Mouse (Mus musculus) B cell, adult 2 months (primary cell): Measurements from ENCODE around the gene Sema7a.

Experiments used
- DNase-seq, 2 experiments: peaks; one replicate each; pipeline ENCODE4 v3.0.0; 2022

Sema7a gene

DNA sequence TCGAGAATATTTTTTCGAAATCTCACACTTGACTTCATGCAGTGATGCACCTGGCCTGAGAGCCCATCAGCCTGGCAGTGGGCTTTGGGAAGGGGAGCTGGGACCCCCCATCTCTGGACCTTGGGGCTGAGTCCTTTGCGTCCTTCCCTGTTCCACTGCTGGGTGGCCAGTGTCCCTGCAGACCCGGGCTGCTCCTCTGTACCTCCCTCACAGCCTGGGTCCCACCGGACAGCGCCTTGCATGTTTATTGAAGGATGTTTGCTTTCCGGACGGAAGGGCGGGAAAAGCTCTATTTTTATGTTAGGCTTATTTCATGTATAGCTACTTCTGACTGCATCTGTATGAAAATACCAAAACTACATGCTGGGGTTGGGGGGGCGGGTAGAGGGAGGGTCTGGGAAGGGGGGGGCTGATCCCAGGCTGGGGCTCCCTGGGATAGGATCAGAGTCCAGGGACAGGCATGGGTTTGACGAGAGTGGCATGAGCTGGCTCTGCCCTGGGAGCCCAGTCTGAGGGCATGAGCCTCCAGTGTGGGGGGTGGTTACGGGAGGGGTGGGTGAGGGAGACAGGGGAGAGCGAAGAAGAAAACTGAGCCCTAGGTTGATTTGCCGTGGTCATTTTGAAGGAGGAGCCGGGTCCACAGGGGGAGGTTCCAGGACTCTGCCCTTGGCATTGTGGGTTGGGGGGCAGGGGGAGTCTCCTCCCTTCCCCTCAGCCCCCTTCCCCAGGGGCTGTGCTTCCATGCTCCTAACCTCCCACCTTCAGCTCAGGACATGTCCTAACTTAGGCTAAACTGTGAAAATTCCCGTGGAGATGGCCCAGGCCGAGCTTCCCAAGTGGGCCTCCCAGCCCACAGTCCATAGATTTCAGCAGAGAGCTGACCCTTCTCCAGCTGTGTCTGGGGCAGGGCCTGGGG, 22.2 kb downstream of the Sema7a start:
- no peak for DNase-seq

DNA sequence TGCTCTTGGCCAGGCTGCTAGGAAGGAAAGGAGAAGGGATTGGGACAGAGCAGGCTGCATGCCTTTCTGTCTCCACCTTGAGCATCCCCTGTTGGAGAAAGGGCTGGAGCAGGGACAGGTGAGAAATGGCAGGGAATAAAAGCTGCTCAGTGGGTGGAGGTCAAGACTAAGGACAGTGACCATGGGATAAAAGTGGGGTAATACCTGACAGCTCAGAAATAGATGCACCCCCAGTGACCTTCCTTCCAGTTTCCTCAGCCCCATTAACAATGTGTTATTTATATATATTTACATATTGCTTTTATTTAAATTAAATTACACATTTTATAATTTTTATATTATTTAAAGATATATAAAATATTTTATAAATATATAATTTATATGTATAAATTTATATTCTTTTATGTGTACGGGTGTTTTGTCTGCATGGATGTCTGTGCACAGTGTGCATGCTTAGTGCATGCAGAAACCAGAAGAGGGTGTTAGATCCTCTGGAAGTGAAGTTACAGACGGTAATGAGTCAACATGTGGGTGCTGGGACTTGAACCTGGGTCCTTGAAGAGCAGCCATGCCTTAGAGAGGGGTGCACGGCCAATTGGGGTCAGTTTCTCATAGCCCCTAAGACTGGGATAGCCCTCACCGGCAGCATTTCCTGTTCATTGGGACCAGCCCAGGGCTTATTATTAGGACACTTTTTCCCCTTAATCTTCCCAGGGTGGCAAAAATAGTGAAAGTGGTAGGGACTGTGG, 23.5 kb downstream of the Sema7a start:
- DNase-seq: no peak

DNA sequence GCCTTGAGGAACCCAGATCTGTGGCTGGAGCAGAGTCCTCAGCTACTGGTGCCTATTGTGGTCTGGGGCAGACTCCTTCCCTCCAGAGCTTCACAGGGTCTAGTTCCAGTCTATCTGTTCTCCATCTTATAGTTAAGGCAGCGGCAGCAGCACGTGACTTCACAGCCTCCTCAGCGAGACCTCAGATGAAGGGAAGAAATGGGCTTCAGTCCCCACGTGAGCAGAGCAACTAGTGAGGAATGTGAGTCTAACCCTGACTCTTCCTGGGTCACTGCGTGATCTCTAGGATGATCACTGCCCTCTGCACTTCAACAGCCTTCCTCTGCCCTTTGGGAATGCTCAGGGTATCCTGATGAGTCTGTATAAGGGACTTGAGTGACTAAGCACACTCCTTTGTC, 24.1 kb downstream of the Sema7a start:
- DNase-seq: no peak

DNA sequence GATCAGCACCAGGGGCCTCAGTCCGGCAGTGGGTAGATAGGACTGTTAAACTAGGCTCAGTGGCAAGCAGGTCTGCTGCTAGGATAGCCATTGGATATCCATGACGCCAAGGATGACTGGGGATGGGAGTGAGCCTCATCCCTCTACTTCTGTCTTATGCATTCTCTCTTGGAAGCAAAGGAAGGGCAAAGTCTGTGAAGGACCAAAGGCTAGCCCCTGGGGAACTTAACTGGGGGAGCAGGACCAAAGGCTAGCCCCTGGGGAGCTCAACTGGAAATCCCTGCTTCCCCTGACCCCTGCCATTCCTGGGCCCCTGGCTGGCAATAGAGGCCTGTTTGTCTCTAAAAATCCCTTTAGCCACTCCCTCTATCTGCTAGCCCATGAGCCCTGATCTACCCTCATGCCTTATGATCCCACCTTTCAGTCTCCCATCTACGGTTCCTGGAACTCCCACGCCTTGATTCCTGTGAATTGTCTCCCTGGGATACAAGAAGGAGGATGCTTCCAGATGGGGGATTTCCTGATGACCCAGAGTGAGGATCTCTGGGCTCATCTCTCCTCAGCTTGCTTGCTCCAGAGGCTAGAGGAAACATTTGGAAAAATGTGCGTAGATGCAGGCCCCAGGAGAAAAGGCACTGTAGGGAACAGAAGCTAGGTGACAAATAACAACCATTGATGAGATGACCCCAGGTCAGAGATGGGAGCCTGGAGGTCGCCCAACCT, 24.8 kb downstream of the Sema7a start:
- no peak for DNase-seq

DNA sequence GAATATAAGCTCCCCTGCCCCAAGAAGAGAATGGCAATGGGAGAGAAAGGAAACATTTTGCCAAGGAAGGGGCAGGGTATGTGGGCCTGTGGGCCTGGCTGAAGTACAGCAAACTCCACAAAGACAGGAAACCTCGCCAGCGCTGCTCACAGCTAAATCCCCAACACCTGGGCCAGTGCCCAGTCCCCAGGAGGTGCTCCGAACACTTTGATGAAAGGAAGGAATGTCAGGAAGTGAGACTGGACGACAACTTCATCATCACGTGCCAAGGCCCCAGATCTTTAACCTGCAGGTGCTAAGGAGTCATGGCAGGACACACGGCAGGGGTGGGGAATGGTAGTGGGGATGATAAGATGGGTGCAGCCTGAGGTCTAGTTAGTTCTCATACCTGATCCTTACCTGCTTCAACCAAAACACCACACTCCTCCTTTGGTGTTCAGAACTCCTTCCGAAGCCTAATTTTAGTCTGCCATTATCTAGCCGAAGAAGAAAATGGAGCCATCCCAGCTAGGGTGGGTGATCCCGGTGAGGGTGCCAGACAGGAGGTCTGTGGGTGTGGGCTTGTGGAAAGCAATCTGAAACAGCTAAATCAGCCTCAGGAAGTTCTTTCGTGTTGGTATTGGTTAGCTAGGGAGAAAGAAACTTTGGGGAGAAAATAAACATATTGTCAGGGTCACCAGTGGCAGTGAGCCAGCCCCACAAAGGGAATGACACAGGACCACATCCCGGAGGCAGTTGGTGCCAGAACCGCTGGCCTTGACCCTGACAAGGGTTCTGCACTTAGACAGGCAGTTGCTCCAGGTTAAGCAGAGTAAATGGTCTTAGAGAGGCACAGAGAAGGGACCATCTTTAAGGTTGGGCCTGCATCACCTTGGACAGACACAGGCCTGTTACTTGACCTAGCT, 25.6 kb downstream of the Sema7a start:
- no peak for DNase-seq

DNA sequence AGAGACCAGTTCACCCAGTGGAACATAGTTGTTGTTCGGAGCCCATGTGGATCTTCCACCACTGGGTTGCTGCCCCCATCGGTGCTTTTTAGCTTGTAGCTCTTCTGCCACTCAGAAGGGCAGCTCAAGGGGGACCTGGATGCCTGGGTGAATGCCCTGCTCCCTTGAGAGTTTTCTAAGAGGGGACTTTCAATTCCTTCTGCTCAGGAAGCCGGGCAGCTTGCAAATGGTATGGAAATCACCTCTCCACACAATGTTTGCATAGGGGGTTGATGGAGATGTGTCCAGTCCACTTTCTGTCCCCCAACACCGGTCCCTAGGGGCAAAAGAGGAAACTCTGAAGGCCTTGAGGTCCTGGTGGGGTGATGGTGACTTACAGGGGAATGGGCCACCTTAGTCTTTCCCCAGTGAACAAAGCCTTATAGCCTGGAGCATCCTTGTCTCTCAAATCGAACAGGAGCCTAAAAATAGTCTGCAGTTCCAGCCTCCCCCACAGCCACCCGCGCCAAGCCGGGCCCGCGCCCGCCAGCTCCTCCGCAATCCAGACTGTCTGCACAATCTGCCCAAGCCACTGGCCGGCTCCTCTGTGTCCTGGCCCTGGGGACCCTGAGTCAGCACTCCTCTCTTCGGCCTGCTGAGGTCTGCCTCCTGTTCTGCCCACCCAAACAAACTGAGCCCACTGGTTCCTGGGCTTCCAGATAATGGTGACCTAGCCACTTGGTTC, 27.5 kb downstream of the Sema7a start:
- peak; percentile 30 to 38 for DNase-seq

DNA sequence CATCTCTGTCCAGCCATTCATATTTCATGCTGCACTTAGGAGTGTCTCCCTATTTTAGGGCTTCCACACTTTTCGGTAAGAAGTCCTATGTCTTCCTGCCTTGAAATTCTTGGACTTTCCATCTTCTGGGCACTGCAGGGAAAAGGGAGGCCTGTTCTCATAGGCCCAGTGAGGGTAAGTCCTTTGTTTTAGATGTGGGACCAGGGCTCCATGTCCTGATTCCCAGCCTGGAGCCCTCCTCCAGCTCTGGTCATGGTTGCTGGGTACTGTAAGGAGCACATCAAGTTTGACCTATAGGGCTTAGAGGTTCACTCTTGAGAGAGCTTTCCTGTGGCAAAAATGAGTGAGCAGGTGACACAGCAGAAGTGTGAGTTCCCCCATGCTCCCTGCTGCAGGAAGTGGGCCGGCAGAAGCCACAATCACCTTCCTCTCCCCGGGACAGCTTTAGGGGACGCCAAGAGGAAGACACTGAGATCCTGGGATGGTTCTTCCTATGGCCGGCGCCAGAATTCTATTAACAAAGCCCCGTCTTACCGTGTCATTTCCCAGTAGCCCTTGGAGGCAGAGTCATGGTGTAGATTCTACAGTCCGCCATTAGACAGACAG, 28.4 kb downstream of the Sema7a start:
- DNase-seq: peak in 1 of 2 experiments; percentile 31

DNA sequence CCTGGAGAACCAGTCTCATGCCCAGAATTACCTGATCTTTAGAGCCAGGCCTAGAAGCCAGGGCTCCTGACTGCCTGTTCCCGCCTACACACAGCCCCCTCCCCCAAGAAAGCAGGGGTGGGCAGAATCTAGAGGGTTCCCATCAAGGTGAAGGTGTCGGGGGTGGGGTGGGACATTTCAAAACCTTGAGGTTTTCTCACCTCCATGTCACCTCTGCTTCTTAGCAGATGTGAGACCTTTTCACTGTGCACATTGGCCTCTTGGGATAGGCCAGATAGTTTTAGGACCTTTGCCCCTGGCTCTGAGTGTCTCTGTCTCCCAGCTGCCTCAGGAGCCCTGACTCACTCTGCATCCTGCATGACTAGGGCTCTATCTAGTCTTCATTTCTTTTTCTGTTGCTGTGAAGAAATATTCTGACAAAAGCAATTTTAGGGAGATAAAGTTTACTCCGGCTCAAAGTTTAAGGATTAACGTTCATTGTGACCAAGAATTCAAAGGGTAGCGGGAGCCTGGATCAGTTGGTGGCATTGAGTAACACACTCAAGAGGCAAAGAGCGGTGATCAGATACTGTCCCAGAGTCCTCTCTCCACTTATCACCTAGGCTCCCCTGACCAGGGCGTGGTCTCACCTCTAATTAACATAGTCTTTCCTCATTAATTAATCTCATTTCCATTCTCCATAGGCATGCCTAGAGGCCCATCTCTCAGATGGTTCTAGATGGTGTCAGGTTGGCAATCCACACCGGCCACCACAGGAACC, 29.1 kb downstream of the Sema7a start:
- no peak for DNase-seq

DNA sequence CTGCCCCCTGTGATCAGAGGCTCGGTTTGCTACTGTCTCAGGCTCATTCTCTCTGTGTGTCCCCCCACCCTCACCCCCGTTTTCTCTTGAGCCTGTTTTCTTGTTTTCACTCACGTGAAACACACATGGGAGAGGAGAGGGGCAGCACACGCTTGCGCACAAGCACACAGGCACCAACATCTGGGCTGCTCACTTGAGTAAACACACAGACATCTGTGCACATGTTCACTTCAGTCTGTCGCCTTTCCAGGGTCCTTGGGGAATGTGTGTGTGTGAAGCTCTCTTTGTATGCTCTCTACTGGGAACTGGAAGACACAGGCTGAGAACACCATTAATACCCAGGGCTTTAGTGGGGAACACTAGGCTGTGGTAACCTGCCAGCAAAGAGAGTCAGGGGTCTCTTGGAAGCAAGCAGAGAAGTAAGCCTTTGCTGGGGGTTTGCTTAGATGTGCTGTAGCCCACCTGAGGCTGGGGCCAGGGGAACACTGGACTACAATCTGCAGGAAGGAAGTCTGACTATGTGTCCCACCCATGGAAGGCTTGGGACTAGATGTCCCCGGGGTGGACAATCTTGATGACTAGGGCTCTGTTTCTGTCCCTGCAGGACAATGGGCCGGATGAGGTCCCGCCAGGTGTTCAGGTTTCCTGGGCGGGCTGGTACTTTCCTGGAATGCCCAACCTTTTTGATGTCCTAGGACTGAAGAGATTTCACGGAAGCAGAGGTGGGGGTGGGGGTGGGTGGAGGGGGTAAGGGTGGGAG, 30.0 kb downstream of the Sema7a start:
- no peak for DNase-seq

DNA sequence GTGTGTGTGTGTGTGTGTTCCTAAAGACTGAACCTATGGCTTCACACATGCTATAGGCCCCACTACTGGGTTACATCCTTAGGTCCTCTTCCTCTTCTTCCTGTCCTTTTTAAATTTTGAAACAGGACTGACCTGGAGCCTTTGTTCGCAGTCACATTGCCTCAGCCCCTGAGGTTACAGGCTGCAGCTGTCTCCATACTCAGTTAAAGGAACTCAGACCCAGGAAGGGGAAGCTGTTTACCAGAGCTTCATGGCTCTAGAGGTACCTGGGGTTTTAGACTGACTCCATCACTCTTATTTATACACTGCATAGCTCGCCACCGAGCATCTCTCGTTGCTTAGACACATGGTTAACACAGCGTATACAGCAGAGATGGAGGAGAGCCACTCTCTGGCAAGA, 31.5 kb downstream of the Sema7a start:
- DNase-seq: peak; percentile 24 to 26

DNA sequence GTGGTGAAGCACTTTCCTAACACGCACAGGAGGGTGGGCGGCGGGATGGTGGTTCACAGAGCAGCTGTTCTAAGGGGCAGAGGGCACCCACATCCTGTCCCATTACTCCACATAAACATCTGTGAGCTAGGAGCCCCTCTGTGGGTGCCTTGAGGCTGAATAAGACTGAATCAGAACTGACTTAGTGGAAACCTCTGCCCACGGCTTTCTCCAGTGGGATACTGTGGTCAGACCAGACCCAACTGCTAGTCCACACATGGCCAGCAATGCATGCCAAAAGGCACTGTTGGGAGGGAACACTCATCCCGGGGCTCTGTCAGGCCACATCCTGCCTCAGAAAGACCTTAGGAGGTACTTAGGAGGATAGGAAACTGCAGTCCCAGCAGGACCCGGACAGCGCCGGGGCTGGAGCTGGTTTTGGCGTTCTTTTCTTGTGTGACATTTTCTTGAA, 32.3 kb downstream of the Sema7a start:
- peak; percentile 32 to 38 for DNase-seq

DNA sequence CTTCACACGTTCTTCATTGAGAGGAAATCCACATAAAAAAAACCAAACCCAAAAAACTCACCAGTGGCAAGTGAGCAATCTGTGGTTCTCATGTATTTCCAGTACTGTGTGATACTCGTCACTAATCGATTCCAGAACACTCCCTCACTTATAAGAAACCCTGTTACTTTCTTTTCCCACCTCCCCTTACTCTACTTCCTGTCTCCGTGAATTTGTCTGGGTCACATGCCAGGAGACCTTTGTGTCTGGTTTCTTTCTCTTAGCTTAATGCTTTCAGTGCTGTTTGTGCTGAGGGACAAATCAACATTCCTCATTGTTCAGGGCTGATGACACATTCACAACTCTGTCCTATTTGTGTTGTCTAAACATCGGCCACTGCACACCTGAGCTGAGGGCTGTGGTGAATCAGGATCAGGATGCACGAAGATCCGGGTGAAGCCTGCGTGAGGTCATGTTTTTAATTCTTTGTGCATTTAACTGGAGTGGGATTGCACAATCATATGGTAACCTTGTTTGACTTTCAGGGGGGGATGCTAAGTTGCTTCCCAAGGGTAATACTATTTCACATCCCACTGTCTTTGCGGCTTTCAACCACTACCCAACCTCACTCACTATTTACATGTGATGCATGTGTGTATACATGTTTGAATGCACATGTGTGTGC, 33.0 kb downstream of the Sema7a start:
- no peak for DNase-seq

DNA sequence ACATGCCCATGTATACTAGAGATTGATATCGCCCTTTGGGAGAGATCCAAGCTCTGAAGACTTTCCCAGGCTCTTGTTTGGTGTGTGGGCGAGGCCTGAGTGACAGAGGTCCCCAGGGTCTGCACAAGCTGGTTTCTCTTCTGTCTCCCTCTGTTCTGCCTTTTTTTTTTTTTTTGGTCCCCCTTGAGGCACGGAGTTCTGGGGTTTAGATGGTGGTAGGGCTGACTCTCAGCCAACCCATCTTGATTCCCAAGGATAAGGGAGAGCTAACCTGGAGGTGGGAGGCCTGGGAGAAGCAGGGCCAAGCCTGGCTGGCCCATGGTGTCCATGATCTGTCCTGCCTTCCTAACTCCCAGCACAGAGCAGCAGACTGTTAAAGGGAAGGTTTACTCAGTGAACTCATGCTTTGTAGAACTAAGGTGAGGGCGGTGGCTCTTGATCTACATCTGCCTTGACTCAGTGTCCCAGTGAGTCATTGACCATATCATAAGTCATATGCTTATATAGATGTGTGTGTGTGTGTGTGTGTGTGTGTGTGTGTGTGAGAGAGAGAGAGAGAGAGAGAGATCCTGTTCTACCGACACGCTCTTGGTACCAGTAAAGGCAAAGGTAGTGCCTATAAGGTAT, 33.6 kb downstream of the Sema7a start:
- DNase-seq: no peak

DNA sequence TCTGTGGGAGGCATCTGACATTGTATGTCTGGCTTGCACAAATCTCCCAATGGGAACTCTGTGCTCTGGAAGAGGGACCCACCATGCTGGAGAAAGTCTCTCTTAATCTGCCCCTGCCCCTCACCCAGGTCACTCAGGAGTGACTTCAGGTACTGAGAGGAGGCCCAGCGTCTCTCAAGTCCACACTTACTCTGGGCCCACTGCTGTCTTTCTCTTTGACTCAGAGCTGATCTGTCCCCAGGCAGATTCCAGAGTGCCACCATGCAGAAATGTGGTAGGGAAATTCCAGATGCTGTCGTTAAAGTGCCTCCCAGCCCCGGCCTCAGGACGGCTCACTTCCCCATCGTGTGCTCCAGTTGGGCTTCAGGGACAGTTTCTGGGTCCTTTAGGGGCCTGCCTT, 34.3 kb downstream of the Sema7a start:
- DNase-seq: peak; percentile 41 to 47

DNA sequence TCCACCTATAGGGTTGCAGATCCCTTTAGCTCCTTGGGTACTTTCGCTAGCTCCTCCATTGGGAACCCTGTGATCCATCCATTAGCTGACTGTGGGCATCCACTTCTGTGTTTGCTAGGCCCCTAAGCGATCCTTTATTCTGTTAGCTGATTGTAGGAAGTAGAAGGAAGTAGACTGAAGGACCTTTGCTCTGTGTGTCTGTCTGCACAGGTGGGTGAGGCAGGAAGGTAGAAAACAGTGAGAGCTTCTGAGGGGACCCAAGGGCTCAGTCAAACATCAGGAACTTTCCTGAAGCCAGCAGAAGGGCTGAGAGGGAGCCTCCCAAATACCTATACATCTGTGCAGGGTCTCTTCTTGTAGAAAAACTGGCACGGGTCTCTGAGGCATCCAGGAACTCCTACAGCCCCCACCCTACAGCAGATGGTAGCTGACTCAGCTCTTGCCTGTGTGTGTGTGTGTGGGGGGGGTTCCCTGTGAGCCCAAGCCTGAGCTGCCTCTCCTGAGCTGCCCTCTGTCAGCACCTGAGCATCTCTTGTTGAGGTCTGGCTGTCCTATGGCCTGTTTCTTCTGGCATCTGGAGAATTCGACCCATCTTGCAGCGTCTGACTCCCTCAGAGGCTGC, 35.4 kb downstream of the Sema7a start:
- DNase-seq: no peak

DNA sequence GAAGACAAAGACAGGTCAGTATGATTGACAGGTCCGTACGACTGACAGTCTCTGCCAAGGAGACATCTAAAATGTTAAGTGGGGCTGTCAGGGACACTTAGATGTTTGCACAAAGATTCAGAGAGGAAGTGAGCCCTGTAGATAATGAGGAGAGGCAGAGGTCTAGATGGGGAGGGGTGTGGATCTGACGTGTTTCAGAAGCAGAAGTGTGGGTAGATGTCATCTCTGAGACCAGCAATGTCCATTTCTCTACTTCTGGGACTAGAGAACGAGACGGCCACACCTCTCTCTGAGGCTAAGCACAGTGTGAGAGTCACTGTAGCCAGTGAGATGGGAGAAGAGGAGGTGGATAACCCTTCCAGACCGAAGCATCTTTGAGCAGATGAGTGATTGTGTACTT, 38.1 kb downstream of the Sema7a start:
- DNase-seq: peak; percentile 37 to 48

DNA sequence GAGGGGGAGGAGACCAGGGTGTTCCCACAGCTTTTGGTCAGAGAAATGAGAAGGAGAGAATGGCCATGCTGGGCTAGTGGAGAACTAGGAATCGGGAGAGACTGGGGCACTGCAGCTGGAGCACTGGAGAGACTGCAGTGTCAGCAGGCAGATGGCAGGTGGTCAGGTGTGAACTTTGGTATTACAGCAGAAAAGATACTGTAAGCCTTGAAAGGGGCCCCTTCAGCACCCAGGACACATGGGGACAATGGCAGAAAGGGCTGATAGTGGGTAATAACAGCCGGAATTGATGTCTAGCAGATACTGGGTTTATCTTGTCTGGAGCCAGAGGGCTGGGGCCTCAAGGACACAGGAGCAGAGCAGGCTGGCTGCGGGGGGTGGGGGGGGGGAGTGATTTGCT, 38.9 kb downstream of the Sema7a start:
- no peak for DNase-seq

DNA sequence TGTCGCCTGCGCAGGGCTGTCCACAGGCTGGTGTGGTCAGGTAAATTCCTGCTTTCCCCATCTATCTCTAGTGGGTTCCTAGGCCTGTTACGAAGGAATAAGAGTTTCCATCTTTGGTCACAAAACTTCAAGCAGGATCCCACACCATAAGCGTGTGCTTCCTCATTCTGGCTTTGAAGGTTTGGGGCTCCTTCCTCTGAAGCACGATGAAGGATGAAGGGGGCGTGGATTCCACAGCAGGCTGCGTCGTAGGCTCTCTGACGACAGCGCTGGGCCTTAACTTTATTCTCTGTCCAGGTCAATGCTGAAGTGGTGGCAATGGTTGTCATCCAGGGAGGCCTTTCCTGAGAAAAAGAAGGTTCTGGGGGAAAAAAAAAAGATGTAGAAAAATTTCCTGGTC, 40.7 kb downstream of the Sema7a start:
- DNase-seq: peak; percentile 44 to 47
